Mouse (Mus musculus) neural tube, embryonic 15.5 days (tissue): ENCODE results near the gene Foxf1. TPM values are rescaled to one million over a fixed set of nuclear protein-coding genes. Genes with fewer than 3 reads are reported as not detected.

Experiments used
- ATAC-seq: fragments of 200-750 bp; cut with Nextera tagmentation; 2 replicates; pipeline ENCODE4 v1.8.0; 2017; ENCODE audit warnings: mild to moderate bottlenecking, moderate TSS enrichment, moderate library complexity; ENCODE audit not compliant: low FRiP score
- H3K27ac ChIP-seq: fragments of 300-500 bp; sonication (generic); replicated peaks from 2 replicates; pipeline ENCODE4 v1.5.1; 2015; ENCODE audit warnings: mild to moderate bottlenecking, inconsistent platforms
- H3K27me3 ChIP-seq: fragments of 300-500 bp; sonication (generic); replicated peaks from 2 replicates; pipeline ENCODE4 v1.6.1; 2015; ENCODE audit warnings: inconsistent platforms
- H3K36me3 ChIP-seq: fragments of 300-500 bp; sonication (generic); 2 replicates; pipeline ENCODE4 v1.6.1; 2015; ENCODE audit warnings: inconsistent platforms
- H3K4me1 ChIP-seq: fragments of 300-500 bp; sonication (generic); 2 replicates; pipeline ENCODE4 v1.6.1; 2015; ENCODE audit warnings: inconsistent platforms
- H3K4me2 ChIP-seq: fragments of 300-500 bp; sonication (generic); 2 replicates; pipeline ENCODE4 v1.6.1; 2015; ENCODE audit warnings: inconsistent platforms, mild to moderate bottlenecking, moderate library complexity
- H3K4me3 ChIP-seq: fragments of 300-500 bp; sonication (generic); replicated peaks from 2 replicates; pipeline ENCODE4 v1.5.1; 2015; ENCODE audit warnings: mild to moderate bottlenecking, inconsistent platforms
- H3K9ac ChIP-seq: fragments of 300-500 bp; sonication (generic); replicated peaks from 2 replicates; pipeline ENCODE4 v1.6.1; 2015; ENCODE audit warnings: mild to moderate bottlenecking, inconsistent platforms
- H3K9me3 ChIP-seq: fragments of 300-500 bp; sonication (generic); replicated peaks from 2 replicates; pipeline ENCODE4 v1.6.1; 2016; ENCODE audit warnings: inconsistent platforms
- WGBS: fragments of 180-500 bp; shearing (Covaris S2); methylation state at CpG from one replicate; pipeline ENCODE4 v1.1.7; 2015; ENCODE audit warnings: mixed read lengths; 5-methylcytosine and 5-hydroxymethylcytosine counted together
- polyA plus RNA-seq: library from polyadenylated mRNA; unstranded; fragments of >200 nt; fragmentation: Nextera tagmentation; extraction: Ambion mirVana; gene quantifications from 2 replicates; pipeline ENCODE4 v1.2.1, GENCODE M21; 2015

The Foxf1 gene
- polyA plus RNA-seq, 1 experiment from 2014 or later, result 1.6 TPM

GRCm38 (mm10) chr8:121116591-121117185 is 32.5 kb downstream of the Foxf1 start:
- peak overlapping the region; percentile 24; the same call in 1 of the 2 replicates for H3K9ac ChIP-seq
- 0 out of 2 replicates have a peak overlapping the region, but pooled peaks have one; percentile 39 for H3K27ac ChIP-seq

GRCm38 (mm10) chr8:121117186-121117651 is 33.0 kb downstream of the Foxf1 start:
- no peak for ATAC-seq
- 0 out of 2 replicates have a peak overlapping the region, but pooled peaks have one; percentile 1 for H3K9ac ChIP-seq
- no peak overlapping the region for H3K27ac ChIP-seq
- under 1% methylated on average over 62 of the region's 62 CpGs for WGBS
- no peaks in the 10 kb centered on the region for H3K36me3 ChIP-seq
- peak overlapping the region; percentile 59 for H3K4me2 ChIP-seq
- peaks cover 22% of the 10 kb centered on the region for H3K4me1 ChIP-seq
- H3K4me3 ChIP-seq, result peak overlapping the region; percentile 39
- H3K9me3 ChIP-seq, result no peaks in the 10 kb centered on the region
- peaks cover 91% of the 10 kb centered on the region for H3K27me3 ChIP-seq

More at GRCm38 (mm10) chr8:121116591-121117185, 32.5 kb downstream of the Foxf1 start:
- H3K4me2 ChIP-seq, result peak overlapping the region; percentile 59
- H3K4me1 ChIP-seq, result peaks cover 22% of the 10 kb centered on the region
- under 1% methylated on average over 55 of the region's 55 CpGs for WGBS
- peak overlapping the region; percentile 39 for H3K4me3 ChIP-seq
- no peaks in the 10 kb centered on the region for H3K9me3 ChIP-seq
- no peaks in the 10 kb centered on the region for H3K36me3 ChIP-seq
- H3K27me3 ChIP-seq, result peaks cover 90% of the 10 kb centered on the region
- ATAC-seq, result no peak

GRCm38 (mm10) chr8:121117906-121118305 is 33.7 kb downstream of the Foxf1 start:
- peak overlapping the region; percentile 39 for H3K4me3 ChIP-seq
- H3K9ac ChIP-seq, result no peak overlapping the region
- no peak for ATAC-seq
- H3K27ac ChIP-seq, result no peak overlapping the region
- peaks cover 92% of the 10 kb centered on the region for H3K27me3 ChIP-seq
- 3% methylated on average over 28 of the region's 28 CpGs for WGBS
- H3K9me3 ChIP-seq, result no peaks in the 10 kb centered on the region
- peaks cover 22% of the 10 kb centered on the region for H3K4me1 ChIP-seq
- peak overlapping the region; percentile 59; the same call in 1 of the 2 replicates for H3K4me2 ChIP-seq
- no peaks in the 10 kb centered on the region for H3K36me3 ChIP-seq

GRCm38 (mm10) chr8:121118634-121119420 is 34.6 kb downstream of the Foxf1 start:
- Histone ChIP-seq H3K27ac (no peak overlapping the region), H3K27me3 (peaks cover 96% of the 10 kb centered on the region), H3K36me3 (no peaks in the 10 kb centered on the region), H3K4me3 (peak overlapping the region; percentile 39), H3K9me3 (no peaks in the 10 kb centered on the region), H3K4me1 (peaks cover 15% of the 10 kb centered on the region), H3K9ac (no peak overlapping the region), H3K4me2 (no peak overlapping the region)
- 2% methylated on average over 18 of the region's 18 CpGs for WGBS
- no peak for ATAC-seq

GRCm38 (mm10) chr8:121119635-121120455 is 35.7 kb downstream of the Foxf1 start:
- H3K27me3 ChIP-seq, result peaks cover 97% of the 10 kb centered on the region
- H3K9ac ChIP-seq, result no peak overlapping the region
- no peaks in the 10 kb centered on the region for H3K36me3 ChIP-seq
- 0 out of 2 replicates have a peak overlapping the region, but pooled peaks have one; percentile 3 for H3K4me2 ChIP-seq
- peak overlapping the region; percentile 23 for H3K4me3 ChIP-seq
- no peaks in the 10 kb centered on the region for H3K9me3 ChIP-seq
- no peak overlapping the region for H3K27ac ChIP-seq
- peaks cover 17% of the 10 kb centered on the region for H3K4me1 ChIP-seq
- WGBS, result 7% methylated on average over 12 of the region's 12 CpGs
- no peak for ATAC-seq

GRCm38 (mm10) chr8:121120456-121121419 is 36.6 kb downstream of the Foxf1 start:
- H3K27ac ChIP-seq, result no peak overlapping the region
- ATAC-seq, result no peak
- H3K9me3 ChIP-seq, result no peaks in the 10 kb centered on the region
- peaks cover 97% of the 10 kb centered on the region for H3K27me3 ChIP-seq
- no peaks in the 10 kb centered on the region for H3K36me3 ChIP-seq
- 2% methylated on average over 17 of the region's 17 CpGs for WGBS
- H3K9ac ChIP-seq, result no peak overlapping the region
- peak overlapping the region; percentile 23; the same call in 1 of the 2 replicates for H3K4me3 ChIP-seq
- H3K4me2 ChIP-seq, result 0 out of 2 replicates have a peak overlapping the region, but pooled peaks have one; percentile 3
- peaks cover 23% of the 10 kb centered on the region for H3K4me1 ChIP-seq

GRCm38 (mm10) chr8:121121704-121122103 is 37.5 kb downstream of the Foxf1 start:
- no peaks in the 10 kb centered on the region for H3K9me3 ChIP-seq
- H3K27ac ChIP-seq, result no peak overlapping the region
- peaks cover 98% of the 10 kb centered on the region for H3K27me3 ChIP-seq
- no peak for ATAC-seq
- no peak overlapping the region for H3K4me2 ChIP-seq
- H3K4me1 ChIP-seq, result peaks cover 16% of the 10 kb centered on the region
- no peak overlapping the region for H3K4me3 ChIP-seq
- H3K36me3 ChIP-seq, result no peaks in the 10 kb centered on the region
- no peak overlapping the region for H3K9ac ChIP-seq
- 6% methylated on average over 8 of the region's 8 CpGs for WGBS

GRCm38 (mm10) chr8:121122368-121122767 is 38.2 kb downstream of the Foxf1 start:
- peaks cover 98% of the 10 kb centered on the region for H3K27me3 ChIP-seq
- H3K9ac ChIP-seq, result no peak overlapping the region
- H3K9me3 ChIP-seq, result no peaks in the 10 kb centered on the region
- 8% methylated on average over 7 of the region's 7 CpGs for WGBS
- H3K4me2 ChIP-seq, result no peak overlapping the region
- H3K36me3 ChIP-seq, result no peaks in the 10 kb centered on the region
- H3K27ac ChIP-seq, result no peak overlapping the region
- H3K4me1 ChIP-seq, result peaks cover 14% of the 10 kb centered on the region
- no peak for ATAC-seq
- H3K4me3 ChIP-seq, result no peak overlapping the region

- no peak overlapping the region for H3K9ac ChIP-seq
- ATAC-seq, result no peak
- peaks cover 95% of the 10 kb centered on the region for H3K27me3 ChIP-seq
- no peaks in the 10 kb centered on the region for H3K36me3 ChIP-seq
- H3K4me2 ChIP-seq, result no peak overlapping the region
- H3K4me1 ChIP-seq, result peaks cover 14% of the 10 kb centered on the region
- H3K27ac ChIP-seq, result no peak overlapping the region
- WGBS, result 42% methylated on average over 2 of the region's 2 CpGs
- no peak overlapping the region for H3K4me3 ChIP-seq
- no peaks in the 10 kb centered on the region for H3K9me3 ChIP-seq
These were observed 38.9 kb downstream of the Foxf1 start for GRCm38 (mm10) chr8:121123113-121123512.

- Histone ChIP-seq H3K9ac (no peak overlapping the region), H3K27me3 (peaks cover 97% of the 10 kb centered on the region), H3K4me3 (no peak overlapping the region), H3K36me3 (no peaks in the 10 kb centered on the region), H3K4me1 (peaks cover 23% of the 10 kb centered on the region), H3K27ac (no peak overlapping the region), H3K4me2 (peak overlapping the region; percentile 47), H3K9me3 (no peaks in the 10 kb centered on the region)
- ATAC-seq, result 0 out of 2 replicates have a peak, but pooled peaks have one; percentile 24
- 3% methylated on average over 17 of the region's 17 CpGs for WGBS
These were observed 40.5 kb downstream of the Foxf1 start for GRCm38 (mm10) chr8:121124547-121125239.
